Mouse (Mus musculus): Measurements from ENCODE around the gene Prkag2. TPM values are rescaled to one million over a fixed set of nuclear protein-coding genes. Genes with fewer than 3 reads are reported as not detected.

Gene Prkag2
- polyA plus RNA-seq, 1 experiment from 2014 or later: 24.4 TPM

DNA sequence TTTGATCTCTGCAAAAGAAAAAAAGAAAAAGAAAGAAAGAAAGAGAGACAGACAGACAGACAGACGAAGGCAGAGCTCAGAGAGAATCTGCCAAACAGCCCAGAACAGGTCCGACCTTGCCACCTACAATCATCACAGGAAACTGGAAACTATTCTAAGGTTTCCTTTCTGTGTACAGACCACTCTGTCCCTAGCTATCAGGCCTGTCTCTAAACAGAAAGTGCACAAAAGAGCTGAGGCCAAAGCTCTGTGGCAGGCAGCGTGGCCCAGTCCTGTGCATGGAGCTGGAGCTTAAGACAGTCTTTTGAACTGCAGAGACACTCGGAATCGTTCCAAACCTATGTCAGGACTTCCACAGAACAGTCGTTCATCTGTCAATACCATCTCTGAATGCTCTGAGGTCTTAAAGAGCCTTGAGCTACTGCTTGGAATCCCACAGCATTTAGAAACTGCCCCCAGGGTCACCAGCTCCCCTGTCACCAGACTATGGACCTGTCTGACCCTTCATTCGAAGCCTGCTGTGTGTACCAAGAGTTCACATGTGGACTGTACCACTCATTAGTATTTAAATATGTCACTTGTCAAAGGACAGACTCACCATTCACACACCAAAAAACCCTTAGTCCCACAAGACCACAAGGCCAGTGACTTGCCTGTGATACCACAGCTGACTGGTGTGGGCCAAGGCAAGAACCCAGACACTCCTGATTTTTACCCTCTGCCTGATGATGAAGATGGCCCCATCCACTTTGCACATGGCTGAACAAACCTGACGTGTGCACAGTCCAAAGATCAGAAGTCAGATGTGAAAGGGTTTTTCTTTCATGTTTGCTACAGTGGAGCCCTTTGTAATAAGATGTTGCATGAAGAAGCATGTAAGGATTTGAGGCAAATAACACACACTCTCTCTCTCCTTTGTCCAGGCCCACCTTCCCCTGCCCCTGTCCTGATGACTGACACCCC is 35.9 kb downstream of the Prkag2 start:
- Histone ChIP-seq H3K4me1 (peaks cover 5% of the 10 kb centered on the region; the same call in 1 of the 2 replicates), H3K4me2 (no peak overlapping the region), H3K27me3 (peaks cover 11% of the 10 kb centered on the region), H3K36me3 (no peaks in the 10 kb centered on the region), H3K4me3 (no peak overlapping the region), H3K9me3 (no peaks in the 10 kb centered on the region), H3K9ac (no peak overlapping the region), H3K27ac (no peak overlapping the region)
- ATAC-seq (ENCODE audit: insufficient number of reproducible peaks, insufficient read depth, low FRiP score, low TSS enrichment, low read depth): no peak
- 51% methylated on average over 8 of the region's 8 CpGs for WGBS

DNA sequence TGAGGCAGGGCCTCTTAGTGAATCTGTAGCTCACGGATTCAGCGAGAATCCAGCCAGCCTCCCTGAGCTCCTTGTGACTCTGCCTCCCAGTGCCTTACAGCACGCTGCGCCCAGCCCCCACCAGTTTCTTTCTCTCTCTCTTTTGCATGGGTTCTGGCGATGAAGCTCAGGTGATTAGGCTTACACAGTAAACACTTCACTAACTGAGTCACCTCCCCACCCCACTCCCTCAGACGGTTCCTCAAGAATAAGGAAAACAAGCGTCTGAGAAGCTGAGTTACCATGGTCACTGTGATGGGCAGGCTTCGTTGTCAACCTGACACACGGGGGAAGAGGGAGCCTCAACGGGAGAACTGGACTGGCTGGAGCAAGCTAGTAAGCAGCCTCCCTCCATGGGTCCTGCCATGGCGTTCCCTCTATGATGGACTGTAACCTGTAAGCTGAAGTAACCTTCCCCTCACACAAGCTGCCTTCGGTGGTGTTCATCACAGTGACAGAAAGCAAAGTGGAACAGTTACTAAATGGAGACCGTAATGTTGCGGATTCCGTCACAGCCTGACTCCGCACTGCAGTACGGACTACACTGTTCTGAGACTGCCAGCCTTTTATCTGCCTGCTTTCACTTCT is 37.8 kb downstream of the Prkag2 start:
- H3K27me3 ChIP-seq: peaks cover 19% of the 10 kb centered on the region
- H3K36me3 ChIP-seq: no peaks in the 10 kb centered on the region
- no peak overlapping the region for H3K9ac ChIP-seq
- no peak for ATAC-seq (ENCODE audit: insufficient number of reproducible peaks, insufficient read depth, low FRiP score, low TSS enrichment, low read depth)
- H3K4me1 ChIP-seq: peaks cover 19% of the 10 kb centered on the region
- no peak overlapping the region for H3K27ac ChIP-seq
- WGBS: 47% methylated on average over 17 of the region's 17 CpGs
- H3K4me2 ChIP-seq: no peak overlapping the region
- no peaks in the 10 kb centered on the region for H3K9me3 ChIP-seq
- H3K4me3 ChIP-seq: no peak overlapping the region

DNA sequence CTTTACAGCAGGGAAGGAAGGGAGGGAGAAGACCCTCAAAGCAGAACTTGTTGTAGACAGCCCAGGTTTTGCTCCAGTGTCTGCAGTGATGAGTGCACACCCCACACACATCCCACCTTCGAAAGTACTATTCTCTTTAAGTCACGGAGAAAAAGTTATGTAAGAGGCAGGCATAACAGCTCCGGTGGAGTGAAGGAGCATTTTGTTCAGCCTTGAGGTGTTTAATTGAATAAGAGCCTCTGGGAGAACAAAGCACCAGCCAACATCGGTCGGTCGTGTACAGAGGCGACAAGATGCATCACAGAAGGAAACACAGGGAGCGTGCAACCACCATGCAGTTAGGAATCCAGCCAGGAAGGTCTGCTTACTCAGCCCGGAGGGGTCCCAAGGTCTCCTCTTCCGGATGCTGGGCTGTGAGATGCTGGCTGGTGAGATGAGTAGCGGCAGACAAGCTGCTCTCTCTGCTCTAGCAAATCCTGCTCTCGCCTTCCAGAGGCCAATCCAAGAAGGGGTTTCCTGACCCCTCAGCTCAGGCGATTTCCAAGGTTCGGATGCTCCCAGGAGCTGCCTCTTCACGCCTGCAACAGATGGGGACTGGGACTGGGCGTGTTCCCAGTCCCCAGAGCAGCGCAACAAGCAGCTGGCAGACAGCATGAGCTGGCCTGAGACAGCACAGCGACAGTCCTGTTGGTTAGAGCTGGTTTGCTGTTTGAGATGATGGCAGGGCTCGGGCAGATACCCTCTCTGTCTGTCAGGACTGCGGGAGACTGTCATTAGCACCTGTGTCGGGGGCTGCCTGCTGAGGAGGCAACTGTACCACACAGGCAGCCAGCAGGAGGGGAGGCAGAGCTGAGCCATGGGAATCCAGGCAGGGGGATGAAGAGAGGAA is 41.3 kb downstream of the Prkag2 start:
- Histone ChIP-seq H3K4me2 (peak overlapping the region; percentile 17; the same call in 1 of the 2 replicates), H3K4me1 (peaks cover 19% of the 10 kb centered on the region), H3K9me3 (no peaks in the 10 kb centered on the region), H3K27me3 (peaks cover 19% of the 10 kb centered on the region), H3K4me3 (0 out of 2 replicates have a peak overlapping the region, but pooled peaks have one; percentile 3), H3K27ac (no peak overlapping the region), H3K36me3 (no peaks in the 10 kb centered on the region), H3K9ac (0 out of 2 replicates have a peak overlapping the region, but pooled peaks have one; percentile 44)
- ATAC-seq (ENCODE audit: insufficient number of reproducible peaks, insufficient read depth, low FRiP score, low TSS enrichment, low read depth): 0 out of 2 replicates have a peak, but pooled peaks have one; percentile 8
- 21% methylated on average over 21 of the region's 21 CpGs for WGBS

DNA sequence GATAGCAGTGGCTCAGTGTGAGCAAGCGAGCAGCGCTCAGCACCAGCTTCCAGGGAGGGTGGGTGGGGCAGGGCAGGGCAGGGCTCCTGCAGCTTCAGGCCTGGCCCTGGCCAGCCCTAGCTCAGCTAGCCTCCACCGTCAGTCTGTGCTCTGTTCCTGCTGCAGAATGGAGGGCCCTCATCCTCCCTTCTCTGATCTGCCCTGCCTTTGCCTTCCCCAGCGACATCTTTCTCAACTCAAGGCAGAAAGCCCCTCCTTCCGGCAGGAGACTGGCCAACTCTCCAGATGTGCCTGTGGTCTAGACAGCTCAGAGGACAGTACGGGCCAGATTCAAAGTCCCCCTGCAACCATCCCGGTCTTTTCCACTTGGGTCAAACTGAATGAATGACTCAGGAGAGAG is 42.0 kb downstream of the Prkag2 start:
- Histone ChIP-seq H3K4me2 (no peak overlapping the region), H3K4me1 (peaks cover 19% of the 10 kb centered on the region), H3K9ac (no peak overlapping the region), H3K4me3 (no peak overlapping the region), H3K9me3 (no peaks in the 10 kb centered on the region), H3K27ac (no peak overlapping the region), H3K27me3 (peaks cover 19% of the 10 kb centered on the region), H3K36me3 (no peaks in the 10 kb centered on the region)
- WGBS: 41% methylated on average over 7 of the region's 7 CpGs
- ATAC-seq (ENCODE audit: insufficient number of reproducible peaks, insufficient read depth, low FRiP score, low TSS enrichment, low read depth): no peak

DNA sequence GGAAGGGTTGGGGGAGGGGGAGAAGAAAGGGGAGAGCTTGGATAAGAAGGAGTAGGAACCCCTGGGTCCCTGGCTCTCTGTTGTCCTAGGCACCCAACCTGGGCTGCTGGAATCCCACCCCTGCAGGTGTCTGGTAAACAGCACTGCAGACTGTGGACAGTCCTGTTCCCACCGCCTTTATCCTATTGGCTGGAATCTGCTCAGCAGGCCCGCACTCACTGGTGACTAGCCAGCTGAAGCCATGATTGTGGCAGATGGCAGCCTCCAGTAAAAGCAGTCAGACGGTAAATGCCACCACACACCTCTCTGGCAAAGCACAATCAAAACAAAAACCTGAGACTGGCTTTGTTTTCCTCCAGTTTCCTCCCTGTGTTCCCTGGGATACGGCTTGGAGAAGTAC is 45.2 kb downstream of the Prkag2 start:
- Histone ChIP-seq H3K4me3 (no peak overlapping the region), H3K9me3 (no peaks in the 10 kb centered on the region), H3K4me2 (no peak overlapping the region), H3K27me3 (peaks cover 16% of the 10 kb centered on the region), H3K4me1 (peaks cover 19% of the 10 kb centered on the region), H3K9ac (no peak overlapping the region), H3K36me3 (no peaks in the 10 kb centered on the region), H3K27ac (no peak overlapping the region)
- ATAC-seq (ENCODE audit: insufficient number of reproducible peaks, insufficient read depth, low FRiP score, low TSS enrichment, low read depth): no peak
- WGBS: 58% methylated on average over 4 of the region's 4 CpGs

DNA sequence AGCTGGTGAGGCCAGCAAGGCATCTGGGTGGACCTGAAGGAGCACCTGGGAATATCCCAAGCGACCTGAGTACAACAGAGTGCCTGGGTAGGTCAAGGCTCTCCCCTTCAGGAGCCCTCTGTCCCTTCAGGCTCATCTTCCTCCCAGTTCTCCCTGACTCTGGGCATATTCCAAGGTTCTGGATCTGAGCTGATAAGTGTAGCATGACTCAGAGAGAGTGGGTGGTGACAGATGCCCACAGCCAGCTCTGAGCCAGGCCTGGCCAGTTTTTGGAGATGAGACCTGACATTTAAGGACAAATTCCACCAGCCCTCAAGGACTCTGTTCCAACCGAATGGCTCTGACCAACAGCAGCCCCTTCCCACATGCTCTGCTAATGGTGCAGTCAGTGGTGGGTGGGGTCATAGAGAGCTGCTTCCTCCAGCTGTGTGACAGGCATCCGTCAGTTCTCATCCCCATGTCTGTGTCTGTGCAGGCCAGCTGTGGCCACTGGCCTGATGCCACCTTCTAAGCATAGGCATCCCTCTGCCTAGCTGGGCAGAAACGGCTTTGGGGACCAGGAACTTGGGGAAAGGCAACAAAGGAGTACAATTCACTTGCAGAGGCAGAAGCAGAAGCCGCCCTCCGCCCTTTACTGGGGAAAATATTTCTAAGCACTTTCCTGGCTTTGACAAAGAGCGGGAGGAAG is 46.3 kb downstream of the Prkag2 start:
- no peak for ATAC-seq (ENCODE audit: insufficient number of reproducible peaks, insufficient read depth, low FRiP score, low TSS enrichment, low read depth)
- Histone ChIP-seq H3K36me3 (no peaks in the 10 kb centered on the region), H3K9ac (no peak overlapping the region), H3K4me2 (no peak overlapping the region), H3K4me1 (peaks cover 10% of the 10 kb centered on the region), H3K4me3 (no peak overlapping the region), H3K9me3 (no peaks in the 10 kb centered on the region), H3K27me3 (0 out of 2 replicates have a peak, but pooled peaks cover 4% of the 10 kb centered on the region), H3K27ac (no peak overlapping the region)
- WGBS: 71% methylated on average over 7 of the region's 7 CpGs

DNA sequence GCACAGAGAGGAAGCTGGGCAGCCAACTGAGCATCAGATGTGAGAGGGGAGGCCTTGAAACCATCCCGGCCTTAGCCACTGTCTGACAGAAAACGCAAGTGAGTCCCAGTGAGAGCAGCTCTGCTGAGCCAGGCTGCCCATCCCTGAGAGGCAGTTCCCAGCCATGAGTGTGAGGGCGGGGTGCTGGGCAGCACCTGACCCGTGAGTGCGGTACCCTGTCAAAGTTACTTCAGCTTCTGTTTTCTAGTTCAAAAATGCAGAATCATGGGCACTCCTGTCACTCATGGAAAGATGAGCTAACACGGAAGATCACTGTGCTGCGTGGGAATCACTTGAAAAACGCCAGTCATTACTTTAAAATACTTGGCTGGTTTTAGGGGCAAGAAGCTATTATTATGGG is 49.6 kb downstream of the Prkag2 start:
- Histone ChIP-seq H3K27me3 (no peaks in the 10 kb centered on the region), H3K27ac (no peak overlapping the region), H3K4me3 (no peak overlapping the region), H3K4me2 (no peak overlapping the region), H3K36me3 (no peaks in the 10 kb centered on the region), H3K4me1 (no peaks in the 10 kb centered on the region), H3K9me3 (no peaks in the 10 kb centered on the region), H3K9ac (no peak overlapping the region)
- 74% methylated on average over 8 of the region's 8 CpGs for WGBS
- no peak for ATAC-seq (ENCODE audit: insufficient number of reproducible peaks, insufficient read depth, low FRiP score, low TSS enrichment, low read depth)

DNA sequence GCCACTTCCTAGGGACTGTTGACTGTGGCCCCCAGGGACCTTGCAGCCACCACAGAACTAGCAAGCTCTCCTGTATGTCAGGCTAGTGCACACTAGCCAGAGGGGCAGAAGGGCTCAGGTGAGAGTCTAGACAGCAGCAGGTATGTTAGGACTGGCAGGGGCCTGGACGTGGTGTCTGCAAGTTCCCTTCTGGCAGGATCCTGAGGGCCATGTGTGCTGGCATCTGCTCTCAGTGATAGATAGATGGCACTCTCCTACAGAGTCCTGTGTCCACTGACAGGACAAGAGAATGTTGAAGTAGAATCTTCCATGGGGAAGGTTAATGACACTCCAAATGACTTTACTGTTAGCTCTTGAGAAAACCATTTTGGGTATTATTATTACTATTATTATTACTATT is 52.8 kb downstream of the Prkag2 start:
- H3K27ac ChIP-seq: no peak overlapping the region
- H3K4me2 ChIP-seq: no peak overlapping the region
- no peak for ATAC-seq (ENCODE audit: insufficient number of reproducible peaks, insufficient read depth, low FRiP score, low TSS enrichment, low read depth)
- no peak overlapping the region for H3K9ac ChIP-seq
- no peak overlapping the region for H3K4me3 ChIP-seq
- no peaks in the 10 kb centered on the region for H3K4me1 ChIP-seq
- H3K9me3 ChIP-seq: no peaks in the 10 kb centered on the region
- no peaks in the 10 kb centered on the region for H3K27me3 ChIP-seq
- 63% methylated on average over 1 of the region's 1 CpGs for WGBS
- no peaks in the 10 kb centered on the region for H3K36me3 ChIP-seq

DNA sequence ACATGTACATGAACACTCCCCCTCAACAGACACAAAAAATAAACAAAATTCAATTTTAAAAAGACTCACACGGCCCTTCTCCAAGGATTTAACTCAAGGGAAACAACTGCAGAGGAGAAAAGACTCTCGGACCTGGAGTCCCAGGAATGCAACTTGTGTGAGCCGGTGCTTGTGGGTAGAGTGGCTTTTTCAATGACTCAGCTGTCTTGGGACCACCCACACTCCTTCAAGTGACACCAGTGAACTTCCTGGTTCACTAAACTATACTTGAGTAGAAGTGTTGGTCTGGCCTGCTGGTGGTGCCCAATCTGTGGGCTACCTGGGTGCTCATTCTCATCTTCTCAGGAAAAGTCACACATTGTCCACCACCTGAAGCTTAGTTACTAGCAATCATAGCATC is 53.7 kb downstream of the Prkag2 start:
- Histone ChIP-seq H3K27me3 (no peaks in the 10 kb centered on the region), H3K4me2 (no peak overlapping the region), H3K4me3 (no peak overlapping the region), H3K36me3 (no peaks in the 10 kb centered on the region), H3K27ac (no peak overlapping the region), H3K4me1 (no peaks in the 10 kb centered on the region), H3K9me3 (no peaks in the 10 kb centered on the region), H3K9ac (no peak overlapping the region)
- no peak for ATAC-seq (ENCODE audit: insufficient number of reproducible peaks, insufficient read depth, low FRiP score, low TSS enrichment, low read depth)
- WGBS: 73% methylated on average over 3 of the region's 3 CpGs

DNA sequence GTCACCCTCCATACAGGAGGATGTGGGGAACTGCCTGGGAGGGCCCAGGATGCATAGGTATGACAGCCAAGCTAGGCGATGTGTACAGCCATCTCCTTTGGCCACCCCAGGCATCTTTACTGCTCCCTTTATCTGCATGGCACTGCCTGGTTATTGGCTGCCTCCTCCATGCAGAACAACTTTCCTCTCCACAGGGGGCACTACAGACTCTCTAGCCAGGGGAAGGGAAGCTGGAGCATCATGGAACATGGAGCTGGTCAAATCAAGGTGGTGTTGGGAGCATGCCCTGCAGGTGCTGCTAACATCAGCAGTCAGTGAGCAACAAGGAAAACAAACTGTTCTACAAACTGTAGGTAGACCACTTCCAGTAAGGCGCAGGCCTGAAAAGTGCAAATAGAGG is 56.4 kb downstream of the Prkag2 start:
- H3K27me3 ChIP-seq: no peaks in the 10 kb centered on the region
- ATAC-seq (ENCODE audit: insufficient number of reproducible peaks, insufficient read depth, low FRiP score, low TSS enrichment, low read depth): no peak
- WGBS: 83% methylated on average over 2 of the region's 2 CpGs
- H3K36me3 ChIP-seq: no peaks in the 10 kb centered on the region
- H3K4me3 ChIP-seq: no peak overlapping the region
- H3K4me2 ChIP-seq: no peak overlapping the region
- no peak overlapping the region for H3K9ac ChIP-seq
- no peaks in the 10 kb centered on the region for H3K9me3 ChIP-seq
- peaks cover 5% of the 10 kb centered on the region; the same call in 1 of the 2 replicates for H3K4me1 ChIP-seq
- no peak overlapping the region for H3K27ac ChIP-seq

DNA sequence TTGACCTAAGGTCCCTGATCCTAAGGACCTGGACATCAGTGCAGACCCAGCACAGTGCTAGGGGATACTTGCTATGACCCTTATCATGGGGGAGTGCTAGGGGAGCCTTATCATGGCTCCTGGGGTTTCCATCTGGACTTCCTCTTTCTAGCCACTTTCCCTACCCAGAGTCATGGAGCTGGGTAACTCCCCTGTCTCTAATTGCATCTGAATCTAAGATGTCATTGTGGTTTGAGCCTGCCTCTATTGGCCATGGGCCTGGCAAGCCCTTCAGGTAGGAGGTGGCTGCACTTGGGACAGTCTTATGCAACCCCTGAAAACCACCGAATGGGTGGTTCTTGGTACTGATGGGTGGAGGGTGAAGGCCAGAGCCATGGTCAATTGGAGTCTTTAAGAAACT is 58.5 kb downstream of the Prkag2 start:
- H3K27me3 ChIP-seq: no peaks in the 10 kb centered on the region
- H3K9ac ChIP-seq: no peak overlapping the region
- no peaks in the 10 kb centered on the region for H3K36me3 ChIP-seq
- no peaks in the 10 kb centered on the region for H3K9me3 ChIP-seq
- 85% methylated on average over 1 of the region's 1 CpGs for WGBS
- H3K4me1 ChIP-seq: peaks cover 5% of the 10 kb centered on the region; the same call in 1 of the 2 replicates
- no peak overlapping the region for H3K4me3 ChIP-seq
- no peak overlapping the region for H3K4me2 ChIP-seq
- ATAC-seq (ENCODE audit: insufficient number of reproducible peaks, insufficient read depth, low FRiP score, low TSS enrichment, low read depth): no peak
- H3K27ac ChIP-seq: no peak overlapping the region
